Mouse (Mus musculus): Measurements from ENCODE around the gene B4galnt4. TPM values are rescaled to one million over a fixed set of nuclear protein-coding genes. Genes with fewer than 3 reads are reported as not detected.

The B4galnt4 gene
- polyA plus RNA-seq, 1 experiment from 2014 or later: 12.1 TPM

- H3K27me3 ChIP-seq: no peaks in the 10 kb centered on the region
- 11% methylated on average over 21 of the region's 21 CpGs for WGBS
- H3K4me1 ChIP-seq: peaks cover 16% of the 10 kb centered on the region
- peak overlapping the region; percentile 94 for H3K27ac ChIP-seq
- no peaks in the 10 kb centered on the region for H3K9me3 ChIP-seq
- peak overlapping the region; percentile 66 for H3K4me2 ChIP-seq
- ATAC-seq (ENCODE audit: insufficient number of reproducible peaks, low FRiP score, low TSS enrichment, low read depth): peak; percentile 87
- H3K36me3 ChIP-seq: no peaks in the 10 kb centered on the region
- peak overlapping the region; percentile 34 for H3K4me3 ChIP-seq
- no peak overlapping the region for H3K9ac ChIP-seq
Measured at GRCm38 (mm10) chr7:141048226-141049218, 12.4 kb upstream of the B4galnt4 start.

GRCm38 (mm10) chr7:141049326-141049725 lies 11.6 kb upstream of the B4galnt4 start:
- H3K36me3 ChIP-seq: no peaks in the 10 kb centered on the region
- ATAC-seq (ENCODE audit: insufficient number of reproducible peaks, low FRiP score, low TSS enrichment, low read depth): no peak
- no peaks in the 10 kb centered on the region for H3K27me3 ChIP-seq
- no peak overlapping the region for H3K9ac ChIP-seq
- peaks cover 16% of the 10 kb centered on the region for H3K4me1 ChIP-seq
- H3K4me3 ChIP-seq: no peak overlapping the region
- H3K9me3 ChIP-seq: no peaks in the 10 kb centered on the region
- H3K27ac ChIP-seq: no peak overlapping the region
- no peak overlapping the region for H3K4me2 ChIP-seq
- 70% methylated on average over 2 of the region's 2 CpGs for WGBS

GRCm38 (mm10) chr7:141051060-141051685 lies 9.7 kb upstream of the B4galnt4 start:
- Histone ChIP-seq H3K4me1 (peaks cover 16% of the 10 kb centered on the region), H3K27ac (no peak overlapping the region), H3K36me3 (no peaks in the 10 kb centered on the region), H3K27me3 (no peaks in the 10 kb centered on the region), H3K9me3 (no peaks in the 10 kb centered on the region), H3K4me3 (no peak overlapping the region), H3K4me2 (no peak overlapping the region), H3K9ac (no peak overlapping the region)
- no peak for ATAC-seq (ENCODE audit: insufficient number of reproducible peaks, low FRiP score, low TSS enrichment, low read depth)
- WGBS: 63% methylated on average over 17 of the region's 17 CpGs

GRCm38 (mm10) chr7:141052016-141052415 lies 8.9 kb upstream of the B4galnt4 start:
- no peak overlapping the region for H3K9ac ChIP-seq
- H3K27me3 ChIP-seq: no peaks in the 10 kb centered on the region
- H3K4me3 ChIP-seq: no peak overlapping the region
- H3K4me1 ChIP-seq: peaks cover 11% of the 10 kb centered on the region
- no peaks in the 10 kb centered on the region for H3K36me3 ChIP-seq
- 88% methylated on average over 4 of the region's 4 CpGs for WGBS
- no peak for ATAC-seq (ENCODE audit: insufficient number of reproducible peaks, low FRiP score, low TSS enrichment, low read depth)
- H3K27ac ChIP-seq: no peak overlapping the region
- no peak overlapping the region for H3K4me2 ChIP-seq
- no peaks in the 10 kb centered on the region for H3K9me3 ChIP-seq

- ATAC-seq (ENCODE audit: insufficient number of reproducible peaks, low FRiP score, low TSS enrichment, low read depth): no peak
- Histone ChIP-seq H3K4me3 (no peak overlapping the region), H3K27ac (no peak overlapping the region), H3K9ac (no peak overlapping the region), H3K4me2 (no peak overlapping the region), H3K9me3 (no peaks in the 10 kb centered on the region), H3K36me3 (no peaks in the 10 kb centered on the region), H3K27me3 (no peaks in the 10 kb centered on the region), H3K4me1 (peaks cover 7% of the 10 kb centered on the region)
- 75% methylated on average over 2 of the region's 2 CpGs for WGBS
Measured at GRCm38 (mm10) chr7:141052421-141052820, 8.5 kb upstream of the B4galnt4 start.

- 73% methylated on average over 4 of the region's 4 CpGs for WGBS
- Histone ChIP-seq H3K9me3 (no peaks in the 10 kb centered on the region), H3K27me3 (no peaks in the 10 kb centered on the region), H3K9ac (no peak overlapping the region), H3K36me3 (no peaks in the 10 kb centered on the region), H3K4me1 (peaks cover 8% of the 10 kb centered on the region), H3K4me3 (no peak overlapping the region), H3K27ac (no peak overlapping the region), H3K4me2 (no peak overlapping the region)
- no peak for ATAC-seq (ENCODE audit: insufficient number of reproducible peaks, low FRiP score, low TSS enrichment, low read depth)
Measured at GRCm38 (mm10) chr7:141055785-141056184, 5.1 kb upstream of the B4galnt4 start.

- Histone ChIP-seq H3K4me3 (no peak overlapping the region), H3K4me2 (no peak overlapping the region), H3K9me3 (no peaks in the 10 kb centered on the region), H3K27ac (no peak overlapping the region), H3K36me3 (no peaks in the 10 kb centered on the region), H3K4me1 (peaks cover 19% of the 10 kb centered on the region), H3K27me3 (no peaks in the 10 kb centered on the region), H3K9ac (no peak overlapping the region)
- WGBS: 87% methylated on average over 6 of the region's 6 CpGs
- ATAC-seq (ENCODE audit: insufficient number of reproducible peaks, low FRiP score, low TSS enrichment, low read depth): no peak
Measured at GRCm38 (mm10) chr7:141056976-141057375, 3.9 kb upstream of the B4galnt4 start.

- no peaks in the 10 kb centered on the region for H3K27me3 ChIP-seq
- ATAC-seq (ENCODE audit: insufficient number of reproducible peaks, low FRiP score, low TSS enrichment, low read depth): no peak
- H3K4me1 ChIP-seq: peaks cover 25% of the 10 kb centered on the region
- no peak overlapping the region for H3K9ac ChIP-seq
- WGBS: 92% methylated on average over 1 of the region's 1 CpGs
- no peak overlapping the region for H3K27ac ChIP-seq
- 0 out of 2 replicates have a peak, but pooled peaks cover 3% of the 10 kb centered on the region for H3K36me3 ChIP-seq
- no peak overlapping the region for H3K4me3 ChIP-seq
- no peak overlapping the region for H3K4me2 ChIP-seq
- no peaks in the 10 kb centered on the region for H3K9me3 ChIP-seq
Measured at GRCm38 (mm10) chr7:141057541-141057940, 3.4 kb upstream of the B4galnt4 start.

GRCm38 (mm10) chr7:141058601-141059341 lies 2.1 kb upstream of the B4galnt4 start:
- no peaks in the 10 kb centered on the region for H3K9me3 ChIP-seq
- H3K4me2 ChIP-seq: no peak overlapping the region
- H3K36me3 ChIP-seq: 0 out of 2 replicates have a peak, but pooled peaks cover 3% of the 10 kb centered on the region
- 89% methylated on average over 14 of the region's 14 CpGs for WGBS
- H3K27ac ChIP-seq: no peak overlapping the region
- H3K4me1 ChIP-seq: peaks cover 28% of the 10 kb centered on the region
- H3K9ac ChIP-seq: no peak overlapping the region
- no peak overlapping the region for H3K4me3 ChIP-seq
- ATAC-seq (ENCODE audit: insufficient number of reproducible peaks, low FRiP score, low TSS enrichment, low read depth): no peak
- no peaks in the 10 kb centered on the region for H3K27me3 ChIP-seq

GRCm38 (mm10) chr7:141059929-141060328 lies 975 bp upstream of the B4galnt4 start:
- peaks cover 12% of the 10 kb centered on the region for H3K36me3 ChIP-seq
- no peaks in the 10 kb centered on the region for H3K27me3 ChIP-seq
- peak overlapping the region; percentile 68; the same call in 1 of the 2 replicates for H3K9ac ChIP-seq
- H3K9me3 ChIP-seq: no peaks in the 10 kb centered on the region
- peak overlapping the region; percentile 94 for H3K4me2 ChIP-seq
- WGBS: 64% methylated on average over 2 of the region's 2 CpGs
- H3K4me1 ChIP-seq: peaks cover 28% of the 10 kb centered on the region
- H3K27ac ChIP-seq: no peak overlapping the region
- H3K4me3 ChIP-seq: no peak overlapping the region; the same call in 1 of the 2 replicates
- ATAC-seq (ENCODE audit: insufficient number of reproducible peaks, low FRiP score, low TSS enrichment, low read depth): no peak

- Histone ChIP-seq H3K27me3 (no peaks in the 10 kb centered on the region), H3K4me3 (peak overlapping the region; percentile 62), H3K9me3 (no peaks in the 10 kb centered on the region), H3K27ac (no peak overlapping the region), H3K4me2 (peak overlapping the region; percentile 94), H3K4me1 (peaks cover 28% of the 10 kb centered on the region), H3K9ac (peak overlapping the region; percentile 68), H3K36me3 (peaks cover 16% of the 10 kb centered on the region)
- ATAC-seq (ENCODE audit: insufficient number of reproducible peaks, low FRiP score, low TSS enrichment, low read depth): no peak; the same call in 1 of the 2 replicates
- WGBS: under 1% methylated on average over 37 of the region's 37 CpGs
Measured at GRCm38 (mm10) chr7:141061269-141061692, 377 bp downstream of the B4galnt4 start.

All from limb, embryonic 15.5 days (tissue).